Mouse (Mus musculus) thymus, adult 2 months (tissue): ENCODE data around the gene Hoxa1. TPM values are rescaled to one million over a fixed set of nuclear protein-coding genes. Genes with fewer than 3 reads are reported as not detected.

ENCODE experiments used
- DNase-seq: peaks from one replicate; pipeline ENCODE4 v3.0.0; 2021
- H3K27ac ChIP-seq: fragments of 200-500 bp; 2 replicates; pipeline ENCODE4 v1.5.1; 2012; ENCODE audit warnings: low read length, control low read depth; ENCODE audit not compliant: control insufficient read depth, insufficient read depth
- H3K27me3 ChIP-seq: fragments of 200-500 bp; 2 replicates; pipeline ENCODE4 v1.6.1; 2012; ENCODE audit warnings: mild to moderate bottlenecking, low read length, moderate library complexity, mixed read lengths; ENCODE audit not compliant: control insufficient read depth, insufficient read depth
- H3K36me3 ChIP-seq: fragments of 200-500 bp; 2 replicates; pipeline ENCODE4 v1.6.1; 2012; ENCODE audit warnings: mild to moderate bottlenecking, low read length, moderate library complexity; ENCODE audit not compliant: control insufficient read depth, insufficient read depth
- H3K4me1 ChIP-seq: fragments of 200-500 bp; replicated peaks from 2 replicates; pipeline ENCODE4 v1.6.1; 2012; ENCODE audit warnings: low read length; ENCODE audit not compliant: control insufficient read depth, insufficient read depth
- H3K4me3 ChIP-seq: fragments of 200-500 bp; 2 replicates; pipeline ENCODE4 v1.5.1; 2012; ENCODE audit warnings: mild to moderate bottlenecking, low read length, control low read depth, moderate library complexity; ENCODE audit not compliant: control insufficient read depth, insufficient read depth
- CTCF ChIP-seq: fragments of 200-500 bp; IDR thresholded peaks from 2 replicates; pipeline ENCODE4 v1.5.1; 2012; ENCODE audit warnings: mild to moderate bottlenecking, control low read depth, low read length, moderate library complexity, borderline replicate concordance; ENCODE audit not compliant: control insufficient read depth, poor library complexity, insufficient read depth; ENCODE audit errors: extremely low read depth
- POLR2A ChIP-seq: fragments of 200-500 bp; IDR thresholded peaks from 2 replicates; pipeline ENCODE4 v1.6.1; 2012; ENCODE audit warnings: mild to moderate bottlenecking, low read length, control low read depth, moderate library complexity; ENCODE audit not compliant: control insufficient read depth, poor library complexity, insufficient read depth; ENCODE audit errors: extremely low read depth
- WGBS: fragments of 180-500 bp; shearing (Covaris S2); methylation state at CpG from one replicate; pipeline ENCODE4 v1.1.7; 2018; 5-methylcytosine and 5-hydroxymethylcytosine counted together
- polyA plus RNA-seq: library from polyadenylated mRNA; depleted of rRNA; stranded (reverse); fragments of >200 nt; gene quantifications from 2 replicates; pipeline ENCODE4 v1.2.3, GENCODE M21; 2012

The Hoxa1 gene
- polyA plus RNA-seq, 1 experiment = 0.63 TPM

DNA sequence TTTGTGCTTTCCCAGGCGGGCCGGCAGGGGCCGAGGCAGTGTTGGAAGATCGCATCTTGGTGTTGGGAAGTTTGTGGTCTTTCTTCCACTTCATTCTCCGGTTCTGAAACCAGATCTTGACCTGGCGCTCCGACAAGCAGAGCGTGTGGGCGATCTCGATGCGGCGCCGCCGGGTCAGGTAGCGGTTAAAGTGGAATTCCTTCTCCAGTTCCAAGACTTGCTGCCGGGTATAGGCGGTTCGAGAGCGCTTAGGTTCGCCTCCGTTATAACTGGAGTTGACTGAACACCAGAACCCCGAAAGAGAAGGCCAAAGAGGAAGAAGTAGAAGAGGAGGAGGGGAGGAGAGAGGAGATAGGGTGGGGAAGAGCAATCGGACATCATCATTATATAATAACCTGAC lies 32.3 kb upstream of the Hoxa1 start:
- Histone ChIP-seq H3K27me3 (no peaks in the 10 kb centered on the region; the same call in 1 of the 2 replicates), H3K36me3 (no peaks in the 10 kb centered on the region), H3K27ac (no peak overlapping the region), H3K4me1 (peaks cover 7% of the 10 kb centered on the region), H3K4me3 (no peak overlapping the region)
- TF ChIP-seq POLR2A (no peak), CTCF (no peak)
- no peak for DNase-seq
- 88% methylated on average over 23 of the region's 23 CpGs for whole genome bisulfite sequencing

DNA sequence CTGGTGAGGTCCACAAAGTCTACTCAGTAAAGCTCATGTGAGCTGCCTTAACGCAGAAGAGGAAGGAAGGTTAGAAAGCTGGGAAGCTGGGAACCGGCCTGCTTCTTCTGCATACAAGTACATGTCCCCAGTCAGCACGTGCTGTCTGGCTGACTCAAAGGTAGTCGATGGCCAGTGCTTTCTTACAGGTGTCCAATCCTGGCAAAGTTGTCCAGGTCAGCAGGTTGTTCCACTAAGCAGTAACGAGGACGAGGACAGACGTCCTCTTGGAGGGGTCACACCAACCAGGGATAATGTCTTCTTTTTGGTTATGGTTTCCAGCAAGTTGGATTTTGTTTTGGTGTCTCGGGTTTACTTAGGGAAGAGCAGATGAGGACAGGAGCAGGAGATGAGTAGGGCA lies 31.8 kb upstream of the Hoxa1 start:
- WGBS = 90% methylated on average over 8 of the region's 8 CpGs
- TF ChIP-seq POLR2A (no peak), CTCF (no peak)
- Histone ChIP-seq H3K4me3 (no peak overlapping the region), H3K27me3 (no peaks in the 10 kb centered on the region; the same call in 1 of the 2 replicates), H3K36me3 (no peaks in the 10 kb centered on the region), H3K27ac (no peak overlapping the region), H3K4me1 (peaks cover 7% of the 10 kb centered on the region)
- DNase-seq = no peak

DNA sequence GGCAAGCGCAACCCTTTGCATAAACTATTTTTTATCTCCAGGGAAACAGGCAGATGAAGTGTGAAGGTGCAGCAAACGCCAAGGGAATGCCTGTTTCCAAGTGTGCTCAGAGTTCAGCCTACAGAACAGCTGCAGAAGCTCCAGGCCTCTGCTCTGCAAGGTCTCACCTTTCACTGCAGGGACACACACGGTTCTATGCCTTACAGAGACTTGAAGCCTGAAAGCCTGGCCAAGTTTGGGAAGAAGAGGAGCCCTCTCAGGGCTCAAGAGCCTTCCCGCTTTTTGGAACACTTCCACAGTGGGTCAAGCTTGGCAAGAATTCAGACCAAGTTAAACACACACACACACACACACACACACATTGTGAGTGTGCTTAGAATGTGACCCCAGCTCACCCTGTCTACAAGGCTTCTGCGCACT lies 31.1 kb upstream of the Hoxa1 start:
- no peak overlapping the region for H3K4me3 ChIP-seq
- no peak overlapping the region for H3K27ac ChIP-seq
- DNase-seq = no peak
- WGBS = 85% methylated on average over 5 of the region's 5 CpGs
- TF ChIP-seq POLR2A (no peak), CTCF (no peak)
- no peaks in the 10 kb centered on the region for H3K36me3 ChIP-seq
- H3K4me1 ChIP-seq = peaks cover 7% of the 10 kb centered on the region
- H3K27me3 ChIP-seq = no peaks in the 10 kb centered on the region; the same call in 1 of the 2 replicates

- 98% methylated on average over 1 of the region's 1 CpGs for WGBS
Observed at GRCm38 (mm10) chr6:52186500-52186899, 28.4 kb upstream of the Hoxa1 start.

DNA sequence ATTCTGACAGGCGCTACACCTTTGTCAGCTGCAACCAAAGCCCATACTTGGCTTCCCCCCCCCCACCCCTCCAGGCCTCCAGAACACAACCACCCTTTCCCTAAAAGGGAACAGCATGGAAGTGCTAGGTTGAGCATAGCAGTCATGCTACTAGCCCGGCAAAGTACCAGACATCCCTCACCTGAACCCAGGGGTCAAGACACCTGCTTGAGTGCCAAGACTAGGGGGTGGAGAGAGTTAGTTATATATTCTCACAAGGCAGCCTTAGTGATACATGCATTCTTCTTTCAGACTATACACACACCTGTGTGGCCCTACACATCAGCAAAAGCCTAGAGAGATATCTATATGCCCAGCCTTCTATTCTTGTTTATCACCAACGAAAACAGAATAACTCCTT lies 27.7 kb upstream of the Hoxa1 start:
- WGBS = 91% methylated on average over 3 of the region's 3 CpGs
- no peak for DNase-seq

More at GRCm38 (mm10) chr6:52186500-52186899, 28.4 kb upstream of the Hoxa1 start:
- Histone ChIP-seq H3K27ac (no peak overlapping the region), H3K27me3 (no peaks in the 10 kb centered on the region; the same call in 1 of the 2 replicates), H3K4me1 (no peaks in the 10 kb centered on the region), H3K36me3 (no peaks in the 10 kb centered on the region), H3K4me3 (no peak overlapping the region)
- DNase-seq = no peak
- TF ChIP-seq CTCF (no peak), POLR2A (no peak)

GRCm38 (mm10) chr6:52185222-52185621 lies 27.1 kb upstream of the Hoxa1 start:
- no peak for DNase-seq
- H3K36me3 ChIP-seq = no peaks in the 10 kb centered on the region
- H3K4me1 ChIP-seq = no peaks in the 10 kb centered on the region
- H3K4me3 ChIP-seq = no peak overlapping the region
- no peaks in the 10 kb centered on the region; the same call in 1 of the 2 replicates for H3K27me3 ChIP-seq
- 92% methylated on average over 19 of the region's 19 CpGs for WGBS
- TF ChIP-seq POLR2A = no peak
- no peak for TF ChIP-seq CTCF
- no peak overlapping the region for H3K27ac ChIP-seq

More for the DNA sequence above, 27.7 kb upstream of the Hoxa1 start:
- H3K27me3 ChIP-seq = no peaks in the 10 kb centered on the region; the same call in 1 of the 2 replicates
- no peaks in the 10 kb centered on the region for H3K4me1 ChIP-seq
- no peak overlapping the region for H3K4me3 ChIP-seq
- no peak overlapping the region for H3K27ac ChIP-seq
- H3K36me3 ChIP-seq = no peaks in the 10 kb centered on the region
- TF ChIP-seq POLR2A (no peak), CTCF (no peak)

- WGBS = 88% methylated on average over 6 of the region's 6 CpGs
- Histone ChIP-seq H3K36me3 (no peaks in the 10 kb centered on the region), H3K4me1 (no peaks in the 10 kb centered on the region), H3K27me3 (no peaks in the 10 kb centered on the region), H3K27ac (no peak overlapping the region), H3K4me3 (no peak overlapping the region)
- DNase-seq = no peak
- no peak for TF ChIP-seq CTCF
- no peak for TF ChIP-seq POLR2A
Observed at GRCm38 (mm10) chr6:52184668-52185067, 26.6 kb upstream of the Hoxa1 start.
